Mouse (Mus musculus): ENCODE measurements around the gene Gm20458. TPM values are rescaled to one million over a fixed set of nuclear protein-coding genes. Genes with fewer than 3 reads are reported as not detected.

Gene Gm20458
- polyA plus RNA-seq, 1 experiment from 2014 or later = 17.6 TPM

DNA sequence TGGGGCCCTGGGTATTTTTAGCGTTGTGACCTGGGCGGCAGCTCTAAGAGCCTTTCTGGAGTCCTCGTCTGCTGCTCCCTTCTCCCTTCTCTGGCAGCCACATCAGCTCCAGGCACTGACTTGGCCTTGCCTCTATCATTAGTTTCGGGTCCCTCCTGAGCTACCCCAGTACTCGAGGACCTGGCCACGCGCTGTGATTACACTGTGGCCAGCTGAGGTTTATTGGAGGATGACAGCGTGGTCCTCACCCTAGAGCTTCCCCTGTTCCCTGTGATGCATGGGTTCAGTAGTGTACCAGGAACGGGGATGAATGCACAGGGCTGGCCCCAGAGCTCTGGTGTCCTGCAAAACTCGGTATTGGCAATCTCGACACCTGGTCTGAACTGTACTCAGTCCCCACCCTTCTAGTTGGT lies 26.4 kb downstream of the Gm20458 start:
- H3K4me3 ChIP-seq = peak overlapping the region; percentile 82
- H3K27me3 ChIP-seq = peaks cover 26% of the 10 kb centered on the region
- H3K4me1 ChIP-seq = peaks cover 10% of the 10 kb centered on the region
- no peak overlapping the region for H3K27ac ChIP-seq
- peak overlapping the region; percentile 100 for H3K4me2 ChIP-seq
- 0 out of 2 replicates have a peak, but pooled peaks have one; percentile 1 for ATAC-seq (ENCODE audit: borderline replicate concordance, extremely low read depth, low FRiP score, low TSS enrichment)
- H3K36me3 ChIP-seq = peaks cover 3% of the 10 kb centered on the region; the same call in 1 of the 2 replicates
- WGBS = 10% methylated on average over 11 of the region's 11 CpGs
- no peaks in the 10 kb centered on the region for H3K9me3 ChIP-seq
- peak overlapping the region; percentile 54 for H3K9ac ChIP-seq

- no peaks in the 10 kb centered on the region for H3K9me3 ChIP-seq
- no peak overlapping the region for H3K4me3 ChIP-seq
- H3K4me2 ChIP-seq = peak overlapping the region; percentile 10; the same call in 1 of the 2 replicates
- no peak overlapping the region for H3K9ac ChIP-seq
- no peak for ATAC-seq (ENCODE audit: borderline replicate concordance, extremely low read depth, low FRiP score, low TSS enrichment)
- peaks cover 10% of the 10 kb centered on the region for H3K4me1 ChIP-seq
- no peak overlapping the region for H3K27ac ChIP-seq
- H3K27me3 ChIP-seq = peaks cover 26% of the 10 kb centered on the region
- peaks cover 3% of the 10 kb centered on the region; the same call in 1 of the 2 replicates for H3K36me3 ChIP-seq
- WGBS = 63% methylated on average over 9 of the region's 9 CpGs
These were observed 27.0 kb downstream of the Gm20458 start for GRCm38 (mm10) chr2:164487812-164488211.

- no peak overlapping the region for H3K4me2 ChIP-seq
- H3K27me3 ChIP-seq = no peaks in the 10 kb centered on the region
- no peak overlapping the region for H3K9ac ChIP-seq
- no peak overlapping the region for H3K27ac ChIP-seq
- H3K4me1 ChIP-seq = peaks cover 13% of the 10 kb centered on the region
- H3K4me3 ChIP-seq = no peak overlapping the region
- H3K36me3 ChIP-seq = peaks cover 3% of the 10 kb centered on the region; the same call in 1 of the 2 replicates
- 54% methylated on average over 2 of the region's 2 CpGs for WGBS
- ATAC-seq (ENCODE audit: borderline replicate concordance, extremely low read depth, low FRiP score, low TSS enrichment) = no peak
- no peaks in the 10 kb centered on the region for H3K9me3 ChIP-seq
These were observed 33.4 kb downstream of the Gm20458 start for GRCm38 (mm10) chr2:164494126-164494525.

GRCm38 (mm10) chr2:164496331-164496730 lies 35.6 kb downstream of the Gm20458 start:
- H3K9ac ChIP-seq = no peak overlapping the region
- ATAC-seq (ENCODE audit: borderline replicate concordance, extremely low read depth, low FRiP score, low TSS enrichment) = no peak
- no peak overlapping the region for H3K27ac ChIP-seq
- H3K9me3 ChIP-seq = no peaks in the 10 kb centered on the region
- H3K4me2 ChIP-seq = peak overlapping the region; percentile 85
- H3K4me1 ChIP-seq = peaks cover 13% of the 10 kb centered on the region
- H3K27me3 ChIP-seq = no peaks in the 10 kb centered on the region
- H3K36me3 ChIP-seq = peaks cover 6% of the 10 kb centered on the region
- 51% methylated on average over 1 of the region's 1 CpGs for WGBS
- H3K4me3 ChIP-seq = 0 out of 2 replicates have a peak overlapping the region, but pooled peaks have one; percentile 80

DNA sequence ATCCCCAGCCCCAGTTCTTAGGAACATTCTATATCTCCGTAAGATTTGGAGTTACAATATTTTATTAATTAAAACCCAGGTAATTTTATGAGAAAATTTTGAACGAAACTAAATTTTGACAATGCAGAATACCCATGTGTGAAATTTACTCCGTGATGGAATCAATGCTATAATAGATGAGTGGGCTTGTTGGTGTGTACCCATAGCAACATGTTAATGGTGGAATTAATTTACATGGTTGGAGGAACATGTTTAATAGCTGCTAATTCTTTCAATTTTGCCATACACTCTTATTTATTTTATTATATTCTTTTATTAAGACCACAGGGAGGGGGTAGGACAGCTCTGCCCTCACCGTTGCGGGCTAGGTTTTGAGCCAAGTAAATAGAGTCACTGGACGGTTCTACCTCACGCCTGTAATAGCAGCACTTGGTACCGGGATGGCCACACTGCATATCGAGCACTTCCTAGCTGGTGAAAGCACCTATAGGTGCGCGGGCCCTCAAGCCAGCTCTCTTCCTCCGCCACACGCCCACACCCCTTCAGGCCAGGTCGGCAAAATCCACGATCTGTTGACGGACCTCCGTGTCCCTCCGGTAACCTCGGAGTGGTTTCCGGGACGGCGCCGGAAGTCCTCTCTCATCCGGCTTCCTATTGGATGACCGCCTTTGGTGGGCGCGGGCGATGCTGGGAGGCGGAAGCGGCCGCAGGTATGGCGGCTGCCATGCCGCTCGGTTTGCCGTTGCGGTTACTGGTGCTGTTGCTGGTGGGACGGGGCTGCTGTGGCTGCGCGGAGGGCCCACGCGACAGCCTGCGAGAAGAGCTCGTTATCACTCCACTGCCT lies 36.3 kb downstream of the Gm20458 start, which contains the start of gene Pigt:
Gene Pigt (plus strand): TSS at position 674 of the 844 bp plus-strand sequence.
- H3K4me3 ChIP-seq = peak within 1 kb of the TSS; percentile 80
- no peaks in the 10 kb centered on the region for H3K9me3 ChIP-seq
- ATAC-seq (ENCODE audit: borderline replicate concordance, extremely low read depth, low FRiP score, low TSS enrichment) = peak; percentile 94
- H3K36me3 ChIP-seq = peaks cover 12% of the 10 kb centered on the region
- no peak within 1 kb of the TSS; the same call in 1 of the 2 replicates for H3K27ac ChIP-seq
- H3K4me1 ChIP-seq = peaks cover 13% of the 10 kb centered on the region
- WGBS = 5% methylated on average over 43 of the region's 43 CpGs
- no peaks in the 10 kb centered on the region for H3K27me3 ChIP-seq
- H3K9ac ChIP-seq = peak within 1 kb of the TSS; percentile 61
- peak within 1 kb of the TSS; percentile 85 for H3K4me2 ChIP-seq

DNA sequence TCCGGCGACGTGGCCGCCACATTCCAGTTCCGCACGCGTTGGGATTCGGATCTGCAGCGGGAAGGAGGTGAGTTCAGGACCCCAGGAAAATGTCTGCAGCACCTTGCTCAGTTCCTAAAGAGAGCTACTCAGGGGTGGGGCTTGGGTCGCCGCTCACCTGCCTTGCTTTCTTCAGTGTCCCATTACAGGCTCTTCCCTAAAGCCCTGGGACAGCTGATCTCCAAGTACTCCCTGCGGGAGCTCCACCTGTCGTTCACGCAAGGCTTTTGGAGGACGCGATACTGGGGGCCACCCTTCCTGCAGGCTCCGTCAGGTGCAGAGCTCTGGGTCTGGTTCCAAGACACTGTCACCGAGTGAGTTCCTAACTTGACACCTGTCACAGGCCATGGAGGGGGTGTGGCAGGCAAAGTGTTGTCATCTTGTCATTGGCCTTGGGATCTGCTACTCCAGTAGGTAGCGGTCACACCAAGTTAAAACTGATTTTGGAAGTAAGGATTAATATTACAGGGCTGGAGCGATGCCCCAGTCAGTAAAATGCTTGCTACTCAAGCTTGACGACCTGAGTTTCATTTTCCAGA lies 37.0 kb downstream of the Gm20458 start:
- WGBS = 6% methylated on average over 21 of the region's 21 CpGs
- no peak for ATAC-seq (ENCODE audit: borderline replicate concordance, extremely low read depth, low FRiP score, low TSS enrichment)
- no peak overlapping the region for H3K27ac ChIP-seq
- peaks cover 19% of the 10 kb centered on the region for H3K36me3 ChIP-seq
- H3K4me3 ChIP-seq = peak overlapping the region; percentile 80
- peaks cover 13% of the 10 kb centered on the region for H3K4me1 ChIP-seq
- H3K4me2 ChIP-seq = peak overlapping the region; percentile 85
- H3K27me3 ChIP-seq = no peaks in the 10 kb centered on the region
- peak overlapping the region; percentile 61 for H3K9ac ChIP-seq
- no peaks in the 10 kb centered on the region for H3K9me3 ChIP-seq

DNA sequence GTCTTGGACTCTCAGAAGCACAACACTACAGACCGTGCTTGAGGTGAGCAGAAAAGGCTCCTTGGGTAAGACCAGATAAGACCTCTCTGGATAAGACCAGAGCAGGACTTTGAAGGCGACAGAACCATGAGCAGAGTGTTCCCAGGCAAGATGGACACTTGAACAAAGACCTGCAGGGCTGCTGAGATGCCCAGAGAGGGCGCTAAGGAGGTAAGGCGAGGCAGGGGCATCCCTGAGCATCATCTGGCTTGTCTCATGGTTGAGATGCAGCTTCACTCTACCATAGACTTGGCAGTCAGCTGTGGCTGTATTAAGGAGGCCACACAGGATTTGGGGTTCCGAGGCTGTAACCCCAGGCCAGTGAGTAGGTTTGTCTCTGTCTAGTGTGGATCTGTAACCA lies 38.5 kb downstream of the Gm20458 start:
- 64% methylated on average over 5 of the region's 5 CpGs for WGBS
- H3K36me3 ChIP-seq = peaks cover 30% of the 10 kb centered on the region

DNA sequence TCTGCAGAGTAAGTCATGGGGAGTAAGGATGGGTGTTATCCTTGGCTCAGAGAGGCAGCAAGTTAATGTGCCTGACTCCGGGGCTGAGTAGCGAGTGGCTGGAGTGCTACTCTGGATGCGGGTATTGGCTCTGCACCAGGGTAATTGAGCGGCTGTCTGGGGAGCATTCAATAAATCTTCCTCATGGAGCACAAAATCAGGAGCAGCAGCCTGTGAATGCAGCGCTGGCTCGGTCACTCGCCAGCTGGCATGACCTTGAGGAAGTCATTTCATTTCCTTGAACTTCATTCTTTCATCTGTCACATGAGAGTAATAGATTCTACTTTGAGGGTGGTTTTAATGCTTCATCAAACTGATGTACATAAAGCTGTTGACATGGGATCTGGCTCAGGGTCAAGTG lies 39.7 kb downstream of the Gm20458 start:
- Histone ChIP-seq H3K4me3 (no peak overlapping the region), H3K9ac (no peak overlapping the region), H3K4me1 (peaks cover 13% of the 10 kb centered on the region), H3K36me3 (peaks cover 42% of the 10 kb centered on the region), H3K4me2 (no peak overlapping the region), H3K9me3 (no peaks in the 10 kb centered on the region), H3K27me3 (no peaks in the 10 kb centered on the region), H3K27ac (no peak overlapping the region)
- no peak for ATAC-seq (ENCODE audit: borderline replicate concordance, extremely low read depth, low FRiP score, low TSS enrichment)
- 85% methylated on average over 7 of the region's 7 CpGs for WGBS

More for the DNA sequence above, 38.5 kb downstream of the Gm20458 start:
- H3K27me3 ChIP-seq = no peaks in the 10 kb centered on the region
- no peak overlapping the region for H3K4me2 ChIP-seq
- H3K4me3 ChIP-seq = no peak overlapping the region
- no peak overlapping the region for H3K9ac ChIP-seq
- peaks cover 13% of the 10 kb centered on the region for H3K4me1 ChIP-seq
- no peaks in the 10 kb centered on the region for H3K9me3 ChIP-seq
- ATAC-seq (ENCODE audit: borderline replicate concordance, extremely low read depth, low FRiP score, low TSS enrichment) = no peak
- H3K27ac ChIP-seq = no peak overlapping the region

DNA sequence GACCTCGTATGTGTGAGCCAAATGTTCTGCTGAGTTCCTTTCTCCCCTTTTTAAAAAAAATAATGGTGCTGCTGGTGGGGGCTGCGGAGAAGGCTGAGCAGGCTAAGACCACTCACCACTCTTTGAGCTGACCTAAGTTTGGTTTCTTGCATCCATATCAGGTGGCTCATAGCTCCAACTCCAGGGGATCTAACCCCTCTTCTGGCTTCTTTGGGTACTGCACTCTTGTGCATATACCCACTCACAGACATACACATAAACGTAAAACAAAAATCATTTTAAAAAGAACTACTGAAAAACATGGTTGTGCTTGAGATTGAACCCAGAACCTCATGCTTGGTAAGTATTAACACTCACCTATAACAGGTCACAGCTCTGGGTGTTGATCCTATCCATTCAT lies 44.2 kb downstream of the Gm20458 start:
- H3K4me2 ChIP-seq = no peak overlapping the region
- H3K4me1 ChIP-seq = no peaks in the 10 kb centered on the region
- H3K9ac ChIP-seq = no peak overlapping the region
- no peaks in the 10 kb centered on the region for H3K9me3 ChIP-seq
- no peak overlapping the region for H3K27ac ChIP-seq
- peaks cover 51% of the 10 kb centered on the region for H3K36me3 ChIP-seq
- H3K27me3 ChIP-seq = no peaks in the 10 kb centered on the region
- 97% methylated on average over 3 of the region's 3 CpGs for WGBS
- H3K4me3 ChIP-seq = no peak overlapping the region
- no peak for ATAC-seq (ENCODE audit: borderline replicate concordance, extremely low read depth, low FRiP score, low TSS enrichment)

DNA sequence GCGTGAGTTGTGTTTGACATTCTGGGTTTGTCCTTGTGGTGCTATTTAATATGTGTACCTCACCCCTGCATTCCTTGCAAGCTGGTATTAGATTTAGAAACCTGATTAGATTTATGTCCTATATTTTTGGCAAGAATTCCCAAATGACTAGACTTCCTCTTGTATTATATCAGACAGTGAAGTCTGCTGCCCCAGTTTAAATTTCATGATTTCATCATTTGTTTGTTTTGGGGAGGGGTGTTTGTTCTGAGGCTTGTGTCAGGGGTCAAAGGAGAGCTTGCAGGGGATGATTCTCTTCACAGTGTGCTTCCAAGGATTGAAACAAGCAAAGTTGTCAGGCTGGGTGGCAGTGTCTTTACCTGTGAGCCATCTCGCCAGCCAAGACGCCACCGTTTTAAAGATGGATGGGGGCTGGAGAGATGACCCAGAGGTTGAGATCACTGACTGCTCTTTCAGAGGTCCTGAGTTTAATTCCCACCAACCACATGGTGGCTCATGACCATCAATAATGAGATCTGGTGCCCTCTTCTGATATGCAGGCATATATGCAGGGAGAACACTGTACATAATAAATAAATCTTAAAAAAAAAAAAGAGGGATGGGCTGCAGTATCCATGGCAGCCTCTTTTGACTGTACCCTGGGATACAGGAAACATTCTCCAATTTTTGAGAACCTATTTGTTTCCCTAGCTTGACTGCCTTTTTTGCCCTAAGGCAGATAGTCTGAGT lies 45.0 kb downstream of the Gm20458 start:
- H3K4me3 ChIP-seq = no peak overlapping the region
- H3K4me2 ChIP-seq = no peak overlapping the region
- WGBS = 84% methylated on average over 4 of the region's 4 CpGs
- no peak overlapping the region for H3K27ac ChIP-seq
- ATAC-seq (ENCODE audit: borderline replicate concordance, extremely low read depth, low FRiP score, low TSS enrichment) = no peak
- no peaks in the 10 kb centered on the region for H3K9me3 ChIP-seq
- 0 out of 2 replicates have a peak, but pooled peaks cover 3% of the 10 kb centered on the region for H3K4me1 ChIP-seq
- no peaks in the 10 kb centered on the region for H3K27me3 ChIP-seq
- H3K9ac ChIP-seq = no peak overlapping the region
- peaks cover 46% of the 10 kb centered on the region for H3K36me3 ChIP-seq

GRCm38 (mm10) chr2:164507811-164508210 lies 47.0 kb downstream of the Gm20458 start:
- Histone ChIP-seq H3K4me2 (no peak overlapping the region), H3K4me1 (0 out of 2 replicates have a peak, but pooled peaks cover 9% of the 10 kb centered on the region), H3K27me3 (no peaks in the 10 kb centered on the region), H3K9me3 (no peaks in the 10 kb centered on the region), H3K27ac (no peak overlapping the region), H3K4me3 (no peak overlapping the region), H3K9ac (no peak overlapping the region), H3K36me3 (peaks cover 33% of the 10 kb centered on the region)
- ATAC-seq (ENCODE audit: borderline replicate concordance, extremely low read depth, low FRiP score, low TSS enrichment) = no peak
- 88% methylated on average over 19 of the region's 19 CpGs for WGBS
